Mouse (Mus musculus): Measurements from ENCODE around the gene Ints5.

DNA sequence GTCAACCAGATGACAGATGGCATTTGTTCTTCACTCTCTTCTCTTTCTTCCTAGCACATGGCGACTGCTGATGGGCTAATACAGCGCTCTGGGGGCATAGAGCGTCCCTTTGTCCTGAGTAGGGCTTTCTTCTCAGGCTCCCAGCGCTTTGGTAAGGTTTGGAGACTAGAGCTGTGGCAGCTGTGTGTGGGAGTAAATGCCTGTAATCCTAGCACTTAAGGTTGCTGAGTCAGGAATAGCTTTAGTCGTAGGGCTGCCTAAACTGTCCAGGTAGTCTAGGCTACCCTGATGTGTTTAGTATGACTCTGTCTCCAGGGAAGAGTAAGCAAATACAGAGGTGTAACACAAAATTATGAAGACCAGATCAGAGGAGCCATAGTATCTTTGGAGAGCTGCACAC is 19.0 kb downstream of the Ints5 start:
- TF ChIP-seq CTCF (IDR thresholded peaks at IDR 0.05): no peak
- TF ChIP-seq EP300 (IDR thresholded peaks at IDR 0.05): no peak
